In genomic region chr2:65214556-65214955, GRCm38 (mm10) we compare ENCODE assay signal across 23 mouse cellular contexts.
"Had no signal": no experiment of that assay in that cellular context is flagged by ENCODE, and none has a peak within 500 bp of the region (broad histone marks: within the 10 kb centered on the region; RNA-seq: fewer than 3 reads in every experiment).

No protein-coding gene starts in this region.

- H3K4me3 ChIP-seq: layer of hippocampus, adult 2 months; limb, embryonic 12.5 days; limb, embryonic 15.5 days; midbrain, embryonic 12.5 days; midbrain, embryonic 15.5 days; neural tube, embryonic 12.5 days; neural tube, embryonic 15.5 days had no signal

- H3K4me1 ChIP-seq: limb, embryonic 12.5 days; limb, embryonic 15.5 days; midbrain, embryonic 12.5 days; midbrain, embryonic 15.5 days; neural tube, embryonic 12.5 days; neural tube, embryonic 15.5 days had no signal

- H3K36me3 ChIP-seq: limb, embryonic 12.5 days; limb, embryonic 15.5 days; midbrain, embryonic 12.5 days; midbrain, embryonic 15.5 days; neural tube, embryonic 12.5 days; neural tube, embryonic 15.5 days had no signal

- H3K27ac ChIP-seq: layer of hippocampus, adult 2 months; limb, embryonic 12.5 days; limb, embryonic 15.5 days; liver, embryonic 14.5 days; macrophage; midbrain, embryonic 12.5 days; midbrain, embryonic 15.5 days; neural tube, embryonic 12.5 days; neural tube, embryonic 15.5 days had no signal

- DNase-seq: kidney, adult 11 months; kidney, postnatal 25 days; layer of hippocampus, adult 9-11 months; left cerebral cortex, postnatal 4 days; liver, postnatal 0 days; lung, embryonic 14.5 days; retina, postnatal 1 day; right cerebral cortex, postnatal 25 days; spleen, adult 18-20 months; thymus, adult 18-20 months; thymus, postnatal 36 days had no signal

- ATAC-seq: hindbrain, embryonic 16.5 days; liver, postnatal 0 days; lung, postnatal 0 days; midbrain, embryonic 15.5 days had no signal

- H3K9ac ChIP-seq: limb, embryonic 12.5 days; limb, embryonic 15.5 days; liver, embryonic 14.5 days; liver, postnatal 0 days; lung, embryonic 14.5 days; midbrain, embryonic 12.5 days; midbrain, embryonic 15.5 days; neural tube, embryonic 12.5 days; neural tube, embryonic 15.5 days had no signal

- H3K9me3 ChIP-seq: limb, embryonic 12.5 days; limb, embryonic 15.5 days; midbrain, embryonic 12.5 days; midbrain, embryonic 15.5 days; neural tube, embryonic 12.5 days; neural tube, embryonic 15.5 days had no signal

- H3K4me2 ChIP-seq: limb, embryonic 12.5 days; limb, embryonic 15.5 days; liver, embryonic 11.5 days; lung, embryonic 14.5 days; midbrain, embryonic 12.5 days; midbrain, embryonic 15.5 days; neural tube, embryonic 12.5 days; neural tube, embryonic 15.5 days had no signal

- H3K27me3 ChIP-seq: limb, embryonic 12.5 days; limb, embryonic 15.5 days; midbrain, embryonic 12.5 days; midbrain, embryonic 15.5 days; neural tube, embryonic 12.5 days; neural tube, embryonic 15.5 days had no signal
